Mouse (Mus musculus): ENCODE measurements around the gene Olfr1474. TPM values are rescaled to one million over a fixed set of nuclear protein-coding genes. Genes with fewer than 3 reads are reported as not detected.
"Not testable (repeated sequence)": the region's sequence is repeated elsewhere in the genome, so short reads cannot be mapped to it uniquely, and the experiment has no call there.

Olfr1474 gene
- not detected in 2 replicates for total RNA-seq (2014; rRNA removed)
- not detected in 2 replicates for polyA plus RNA-seq (2015; fragmentation: Nextera tagmentation; extraction: Ambion mirVana)

DNA sequence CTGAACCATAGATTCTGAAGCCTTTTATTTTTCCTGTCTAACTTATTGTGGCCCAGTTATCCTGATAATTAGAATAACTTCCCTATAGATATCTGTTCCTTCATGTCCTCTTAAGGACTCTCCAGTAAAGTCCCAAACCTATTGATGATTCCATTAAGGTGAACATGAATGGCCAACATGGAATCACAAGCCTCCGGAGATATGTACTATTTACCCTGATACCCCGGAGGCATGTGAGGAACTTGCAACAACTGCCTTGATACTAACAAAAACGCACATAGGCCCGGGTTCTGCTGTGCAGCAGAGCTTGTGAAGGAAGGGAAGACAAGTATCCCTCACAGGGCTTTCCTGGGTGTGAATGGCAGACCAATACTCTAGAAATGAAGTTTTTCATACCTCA lies at the start of gene Olfr1474:
Olfr1474 (plus strand) TSS at position 301 of the 400 bp plus-strand sequence.
- H3K9me3 ChIP-seq (ENCODE audit: low read length); H3K4me3 ChIP-seq (ENCODE audit: low read length); H3K4me2 ChIP-seq (ENCODE audit: low read depth, low read length); DNase-seq (ENCODE audit: low spot score); ATAC-seq; H3K27me3 ChIP-seq (ENCODE audit: insufficient read depth, low read length); H3K27ac ChIP-seq; H3K4me1 ChIP-seq (ENCODE audit: insufficient read depth, low read length); H3K36me3 ChIP-seq (ENCODE audit: insufficient read depth, low read length); H3K9ac ChIP-seq (replicated peaks; ENCODE audit: low read length): not testable (repeated sequence)
- WGBS: 79% methylated on average over 4 of the region's 4 CpGs

DNA sequence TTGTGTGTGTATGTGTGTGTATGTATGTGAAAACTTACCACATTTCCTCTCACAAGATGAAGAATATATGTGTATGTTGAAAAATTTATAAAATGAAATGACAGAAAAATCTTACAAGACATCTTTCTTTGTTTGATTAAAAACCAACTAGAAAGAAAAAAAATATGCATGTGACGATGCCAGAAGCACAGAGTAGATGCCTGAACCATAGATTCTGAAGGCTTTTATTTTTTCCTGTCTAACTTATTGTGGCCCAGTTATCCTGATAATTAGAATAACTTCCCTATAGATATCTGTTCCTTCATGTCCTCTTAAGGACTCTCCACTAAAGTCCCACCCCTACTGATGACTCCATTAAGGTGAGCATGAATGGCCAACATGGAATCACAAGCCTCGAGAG lies 26.3 kb upstream of the Olfr1474 start, which contains the start of gene Olfr1471:
Olfr1471 (plus strand) TSS at position 301 of the 400 bp plus-strand sequence.
- H3K9ac ChIP-seq (replicated peaks; ENCODE audit: low read length); H3K4me3 ChIP-seq (ENCODE audit: low read length); ATAC-seq; H3K9me3 ChIP-seq (ENCODE audit: low read length); H3K27me3 ChIP-seq (ENCODE audit: insufficient read depth, low read length); H3K36me3 ChIP-seq (ENCODE audit: insufficient read depth, low read length); H3K4me2 ChIP-seq (ENCODE audit: low read depth, low read length); DNase-seq (ENCODE audit: low spot score); H3K4me1 ChIP-seq (ENCODE audit: insufficient read depth, low read length); H3K27ac ChIP-seq: not testable (repeated sequence)
- 69% methylated on average over 2 of the region's 2 CpGs for WGBS

DNA sequence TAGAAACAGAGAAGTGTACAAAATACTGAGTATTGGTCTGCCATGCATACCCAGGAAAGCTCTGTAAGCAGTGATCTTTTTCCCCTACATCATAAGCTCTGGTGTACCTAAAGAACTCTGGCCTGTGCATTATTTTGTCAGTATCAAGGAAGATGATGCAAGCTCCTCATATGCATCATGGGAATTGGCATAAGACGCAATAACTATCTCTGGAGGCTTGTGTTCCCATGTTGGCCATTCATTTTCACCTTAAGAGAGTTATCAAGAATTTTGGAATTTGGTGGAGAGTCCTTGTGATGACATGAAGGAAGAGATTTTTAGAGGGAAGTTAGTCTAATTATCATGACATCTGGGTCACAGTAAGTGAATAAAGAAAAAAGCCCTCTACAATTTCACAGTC lies 13.4 kb upstream of the Olfr1474 start, which contains the start of gene Olfr1472:
Olfr1472 (minus strand) TSS at position 101 of the 400 bp plus-strand sequence.
- TF ChIP-seq CTCF (IDR thresholded peaks at IDR 0.05; ENCODE audit: low read depth): no peak
- Histone ChIP-seq H3K4me2 (ENCODE audit: low read depth, low read length) (no peak within 1 kb of the TSS), H3K36me3 (ENCODE audit: insufficient read depth, low read length) (no peaks in the 10 kb centered on the region), H3K9me3 (ENCODE audit: low read length) (0 out of 2 replicates have a peak, but pooled peaks cover 3% of the 10 kb centered on the region), H3K4me1 (ENCODE audit: insufficient read depth, low read length) (no peaks in the 10 kb centered on the region), H3K27me3 (ENCODE audit: insufficient read depth, low read length) (no peaks in the 10 kb centered on the region), H3K4me3 (ENCODE audit: low read length) (no peak within 1 kb of the TSS), H3K27ac (no peak within 1 kb of the TSS), H3K9ac (replicated peaks; ENCODE audit: low read length) (no peak within 1 kb of the TSS)
- ATAC-seq (no peak), DNase-seq (ENCODE audit: low spot score) (no peak)
- WGBS: 69% methylated on average over 1 of the region's 1 CpGs

DNA sequence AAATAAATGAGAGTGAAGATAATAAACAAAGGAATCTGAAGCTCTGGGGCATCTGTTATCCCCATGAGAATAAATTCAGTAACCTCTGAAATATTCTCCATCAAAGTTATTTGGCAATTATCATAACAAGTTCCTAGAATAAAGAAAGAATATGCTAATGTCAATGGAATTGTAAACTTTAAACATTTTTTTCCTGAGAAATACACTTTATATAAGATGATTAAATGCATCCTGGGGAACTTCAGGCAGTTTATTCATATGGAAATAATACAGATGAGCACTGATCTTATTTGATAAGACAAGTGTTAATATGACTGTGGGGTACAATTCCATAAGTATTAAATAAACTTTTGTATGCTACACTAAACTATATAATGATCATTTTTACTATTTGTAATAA lies 10.7 kb downstream of the Olfr1474 start, which contains the start of gene Olfr1475:
Olfr1475 (minus strand) TSS at position 101 of the 400 bp plus-strand sequence.
- no peak for TF ChIP-seq CTCF (IDR thresholded peaks at IDR 0.05; ENCODE audit: low read depth)
- no peak for DNase-seq (ENCODE audit: low spot score)
- Histone ChIP-seq H3K9me3 (ENCODE audit: low read length) (no peaks in the 10 kb centered on the region), H3K27ac (no peak within 1 kb of the TSS), H3K36me3 (ENCODE audit: insufficient read depth, low read length) (no peaks in the 10 kb centered on the region), H3K4me2 (ENCODE audit: low read depth, low read length) (no peak within 1 kb of the TSS), H3K4me3 (ENCODE audit: low read length) (no peak within 1 kb of the TSS), H3K4me1 (ENCODE audit: insufficient read depth, low read length) (no peaks in the 10 kb centered on the region), H3K27me3 (ENCODE audit: insufficient read depth, low read length) (no peaks in the 10 kb centered on the region), H3K9ac (replicated peaks; ENCODE audit: low read length) (no peak within 1 kb of the TSS)
- ATAC-seq: no peak

DNA sequence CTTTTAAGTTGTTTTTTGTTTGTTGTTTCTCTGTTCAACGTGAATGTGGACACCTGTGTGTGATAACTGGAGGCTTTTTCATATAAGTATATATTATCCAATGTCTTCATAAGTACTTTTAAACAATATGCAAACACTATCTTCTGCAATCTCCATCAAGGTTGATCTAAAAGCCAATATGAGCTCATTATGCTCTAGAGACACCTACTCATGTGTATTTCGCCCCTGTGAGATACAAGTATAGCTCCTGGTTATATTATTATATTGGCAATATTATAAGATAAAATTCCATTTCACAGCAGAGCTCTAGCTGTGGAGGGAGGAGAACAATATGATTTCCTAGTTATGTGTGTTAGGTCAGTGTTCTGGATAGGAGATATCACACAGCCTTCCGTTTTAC lies 30.9 kb downstream of the Olfr1474 start, which contains the start of gene Olfr1477:
Olfr1477 (plus strand) TSS at position 301 of the 400 bp plus-strand sequence.
- DNase-seq (ENCODE audit: low spot score) (no peak), ATAC-seq (no peak)
- Histone ChIP-seq H3K4me3 (ENCODE audit: low read length) (no peak within 1 kb of the TSS), H3K4me1 (ENCODE audit: insufficient read depth, low read length) (no peaks in the 10 kb centered on the region), H3K27me3 (ENCODE audit: insufficient read depth, low read length) (no peaks in the 10 kb centered on the region), H3K9me3 (ENCODE audit: low read length) (no peaks in the 10 kb centered on the region), H3K36me3 (ENCODE audit: insufficient read depth, low read length) (no peaks in the 10 kb centered on the region), H3K27ac (no peak within 1 kb of the TSS), H3K9ac (replicated peaks; ENCODE audit: low read length) (no peak within 1 kb of the TSS), H3K4me2 (ENCODE audit: low read depth, low read length) (no peak within 1 kb of the TSS)
- WGBS: 74% methylated on average over 3 of the region's 3 CpGs
- TF ChIP-seq CTCF (IDR thresholded peaks at IDR 0.05; ENCODE audit: low read depth): no peak

Other genes with a start within 250 kb of the Olfr1474 start
- gene Olfr1463, start 238.2 kb upstream of the Olfr1474 start, total RNA-seq (2014; rRNA removed): not detected in 2 replicates
- not detected in 2 replicates for gene Olfr1463, start 238.2 kb upstream of the Olfr1474 start, polyA plus RNA-seq (2015; fragmentation: Nextera tagmentation; extraction: Ambion mirVana)
- not detected in 2 replicates for gene Olfr1465, start 154.0 kb upstream of the Olfr1474 start, total RNA-seq (2014; rRNA removed)
- gene Olfr1465, start 154.0 kb upstream of the Olfr1474 start, polyA plus RNA-seq (2015; fragmentation: Nextera tagmentation; extraction: Ambion mirVana): not detected in 2 replicates
- not detected in 2 replicates for gene Olfr1466, start 130.7 kb upstream of the Olfr1474 start, total RNA-seq (2014; rRNA removed)
- gene Olfr1466, start 130.7 kb upstream of the Olfr1474 start, polyA plus RNA-seq (2015; fragmentation: Nextera tagmentation; extraction: Ambion mirVana): not detected in 2 replicates
- gene Olfr1467, start 107.3 kb upstream of the Olfr1474 start, total RNA-seq (2014; rRNA removed): not detected in 2 replicates
- not detected in 2 replicates for gene Olfr1467, start 107.3 kb upstream of the Olfr1474 start, polyA plus RNA-seq (2015; fragmentation: Nextera tagmentation; extraction: Ambion mirVana)
- not detected in 2 replicates for gene Olfr1469, start 61.7 kb upstream of the Olfr1474 start, total RNA-seq (2014; rRNA removed)
- not detected in 2 replicates for gene Olfr1469, start 61.7 kb upstream of the Olfr1474 start, polyA plus RNA-seq (2015; fragmentation: Nextera tagmentation; extraction: Ambion mirVana)
- gene Olfr1471, start 26.2 kb upstream of the Olfr1474 start, total RNA-seq (2014; rRNA removed): not detected in 2 replicates
- gene Olfr1471, start 26.2 kb upstream of the Olfr1474 start, polyA plus RNA-seq (2015; fragmentation: Nextera tagmentation; extraction: Ambion mirVana): not detected in 2 replicates
- not detected in 2 replicates for gene Olfr1472, start 13.5 kb upstream of the Olfr1474 start, total RNA-seq (2014; rRNA removed)
- not detected in 2 replicates for gene Olfr1472, start 13.5 kb upstream of the Olfr1474 start, polyA plus RNA-seq (2015; fragmentation: Nextera tagmentation; extraction: Ambion mirVana)
- not detected in 2 replicates for gene Olfr1475, start 10.6 kb downstream of the Olfr1474 start, total RNA-seq (2014; rRNA removed)
- gene Olfr1475, start 10.6 kb downstream of the Olfr1474 start, polyA plus RNA-seq (2015; fragmentation: Nextera tagmentation; extraction: Ambion mirVana): not detected in 2 replicates
- gene Olfr1477, start 31.0 kb downstream of the Olfr1474 start, total RNA-seq (2014; rRNA removed): not detected in 2 replicates
- gene Olfr1477, start 31.0 kb downstream of the Olfr1474 start, polyA plus RNA-seq (2015; fragmentation: Nextera tagmentation; extraction: Ambion mirVana): not detected in 2 replicates
- not detected in 2 replicates for gene Olfr1480, start 58.3 kb downstream of the Olfr1474 start, total RNA-seq (2014; rRNA removed)
- gene Olfr1480, start 58.3 kb downstream of the Olfr1474 start, polyA plus RNA-seq (2015; fragmentation: Nextera tagmentation; extraction: Ambion mirVana): not detected in 2 replicates
- not detected in 2 replicates for gene Olfr1484, start 113.9 kb downstream of the Olfr1474 start, total RNA-seq (2014; rRNA removed)
- gene Olfr1484, start 113.9 kb downstream of the Olfr1474 start, polyA plus RNA-seq (2015; fragmentation: Nextera tagmentation; extraction: Ambion mirVana): not detected in 2 replicates
- gene Olfr1487, start 147.8 kb downstream of the Olfr1474 start, total RNA-seq (2014; rRNA removed): not detected in 2 replicates
- not detected in 2 replicates for gene Olfr1487, start 147.8 kb downstream of the Olfr1474 start, polyA plus RNA-seq (2015; fragmentation: Nextera tagmentation; extraction: Ambion mirVana)
- gene Olfr1489, start 162.1 kb downstream of the Olfr1474 start, total RNA-seq (2014; rRNA removed): not detected in 2 replicates
- gene Olfr1489, start 162.1 kb downstream of the Olfr1474 start, polyA plus RNA-seq (2015; fragmentation: Nextera tagmentation; extraction: Ambion mirVana): not detected in 2 replicates
- not detected in 2 replicates for gene Olfr1490, start 181.5 kb downstream of the Olfr1474 start, total RNA-seq (2014; rRNA removed)
- gene Olfr1490, start 181.5 kb downstream of the Olfr1474 start, polyA plus RNA-seq (2015; fragmentation: Nextera tagmentation; extraction: Ambion mirVana): not detected in 2 replicates
- gene Olfr1491, start 227.7 kb downstream of the Olfr1474 start, total RNA-seq (2014; rRNA removed): not detected in 2 replicates
- not detected in 2 replicates for gene Olfr1491, start 227.7 kb downstream of the Olfr1474 start, polyA plus RNA-seq (2015; fragmentation: Nextera tagmentation; extraction: Ambion mirVana)